Mouse (Mus musculus): ENCODE measurements around the gene Sema3g. TPM values are rescaled to one million over a fixed set of nuclear protein-coding genes. Genes with fewer than 3 reads are reported as not detected.

Sema3g gene
- polyA plus RNA-seq, 1 experiment from 2014 or later = 0.90 TPM

DNA sequence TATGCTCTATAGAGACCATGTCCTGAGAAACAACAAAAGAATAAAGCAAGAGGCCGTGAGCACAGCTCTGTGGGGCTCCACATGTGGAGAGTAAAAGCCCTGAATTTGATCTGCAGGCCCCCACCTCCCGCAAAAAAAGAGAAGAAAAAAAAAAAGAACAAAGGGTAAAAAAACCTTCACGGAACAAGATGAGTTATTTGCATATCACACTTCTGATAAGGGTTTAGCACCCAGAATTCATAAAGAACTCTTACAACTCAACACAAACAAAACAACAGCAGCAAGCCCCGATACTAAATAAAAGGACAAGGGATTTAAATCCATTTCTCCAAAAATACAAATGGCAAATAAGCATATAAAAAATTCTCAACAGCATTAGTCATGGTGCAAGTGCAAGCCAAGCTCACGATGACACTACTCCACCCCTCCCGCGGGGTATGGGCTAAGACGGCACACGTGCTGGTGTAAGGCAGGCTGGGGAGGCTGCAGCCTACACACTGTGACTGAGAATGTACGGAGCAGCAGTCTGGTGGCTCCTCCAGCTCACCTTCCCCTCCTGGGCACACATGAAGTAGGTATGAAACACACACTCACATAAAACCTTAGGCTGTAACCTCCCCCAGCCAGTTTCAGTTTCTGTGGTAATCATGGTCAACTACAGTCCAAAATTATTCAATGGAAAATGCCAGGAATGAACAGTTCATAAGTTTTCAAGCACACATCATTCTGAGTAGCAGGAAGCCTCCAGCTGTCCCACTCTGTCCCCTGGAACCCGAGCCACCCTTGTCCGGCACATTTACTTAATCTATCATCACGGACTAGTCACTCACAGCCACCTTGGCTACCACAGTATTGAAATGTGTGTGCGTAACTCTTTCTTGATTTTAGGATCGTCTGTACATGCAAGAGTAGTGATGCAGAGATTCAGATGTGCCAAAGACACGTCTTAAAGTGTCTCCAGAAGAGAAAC is 19.8 kb upstream of the Sema3g start:
- no peaks in the 10 kb centered on the region for H3K27me3 ChIP-seq
- 64% methylated on average over 16 of the region's 16 CpGs for WGBS
- H3K36me3 ChIP-seq = peaks cover 78% of the 10 kb centered on the region
- no peak overlapping the region for H3K4me3 ChIP-seq
- H3K4me2 ChIP-seq = no peak overlapping the region
- ATAC-seq (ENCODE audit: low FRiP score) = no peak
- peaks cover 25% of the 10 kb centered on the region for H3K4me1 ChIP-seq (replicated peaks)
- H3K9me3 ChIP-seq = no peaks in the 10 kb centered on the region
- H3K27ac ChIP-seq = no peak overlapping the region
- no peak overlapping the region for H3K9ac ChIP-seq

DNA sequence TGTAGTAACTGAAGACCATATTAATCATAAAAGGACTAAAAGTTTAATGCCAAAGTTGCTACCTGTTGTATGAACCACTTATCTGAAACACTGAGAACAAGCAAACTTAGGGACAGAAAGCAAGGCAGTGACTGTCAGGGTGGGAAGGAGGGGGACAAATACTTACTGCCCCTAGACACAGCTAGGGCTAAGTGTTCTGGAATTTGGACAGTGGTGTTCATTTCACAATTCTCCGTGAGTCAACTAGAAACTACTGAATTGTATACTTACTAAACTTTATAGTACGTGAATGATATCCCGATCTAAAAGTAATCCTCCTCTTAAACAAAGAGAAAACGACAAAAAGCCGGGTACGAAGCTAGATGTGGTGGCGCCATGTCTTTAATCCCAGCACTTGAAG is 18.1 kb upstream of the Sema3g start:
- H3K4me3 ChIP-seq = no peak overlapping the region
- no peaks in the 10 kb centered on the region for H3K27me3 ChIP-seq
- no peak overlapping the region for H3K4me2 ChIP-seq
- H3K27ac ChIP-seq = no peak overlapping the region
- H3K9me3 ChIP-seq = no peaks in the 10 kb centered on the region
- no peak for ATAC-seq (ENCODE audit: low FRiP score)
- WGBS = 95% methylated on average over 7 of the region's 7 CpGs
- peaks cover 34% of the 10 kb centered on the region for H3K4me1 ChIP-seq (replicated peaks)
- no peak overlapping the region for H3K9ac ChIP-seq
- peaks cover 77% of the 10 kb centered on the region for H3K36me3 ChIP-seq

DNA sequence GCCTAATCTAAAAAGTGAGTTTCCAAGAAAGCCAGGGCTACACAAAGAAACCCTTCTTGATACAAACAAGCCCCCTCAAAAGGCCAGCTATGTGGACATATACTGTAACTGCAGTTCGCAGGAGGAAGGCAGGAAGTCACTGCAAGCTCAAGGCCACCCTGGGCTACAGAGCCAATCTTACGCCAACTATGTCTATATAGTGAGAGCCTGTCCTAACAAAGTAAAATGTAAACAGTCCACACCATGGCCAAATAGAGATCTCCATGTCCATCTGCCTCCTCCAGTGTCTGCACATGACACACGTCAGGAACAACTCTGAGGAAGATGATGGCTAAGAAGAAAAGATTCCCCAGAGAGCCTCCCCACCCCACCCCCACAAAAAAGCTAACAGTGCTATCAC is 17.6 kb upstream of the Sema3g start:
- no peaks in the 10 kb centered on the region for H3K27me3 ChIP-seq
- peaks cover 37% of the 10 kb centered on the region for H3K4me1 ChIP-seq (replicated peaks)
- no peaks in the 10 kb centered on the region for H3K9me3 ChIP-seq
- no peak for ATAC-seq (ENCODE audit: low FRiP score)
- no peak overlapping the region for H3K9ac ChIP-seq
- peaks cover 73% of the 10 kb centered on the region for H3K36me3 ChIP-seq
- H3K27ac ChIP-seq = no peak overlapping the region
- 88% methylated on average over 3 of the region's 3 CpGs for WGBS
- no peak overlapping the region for H3K4me2 ChIP-seq
- no peak overlapping the region for H3K4me3 ChIP-seq

DNA sequence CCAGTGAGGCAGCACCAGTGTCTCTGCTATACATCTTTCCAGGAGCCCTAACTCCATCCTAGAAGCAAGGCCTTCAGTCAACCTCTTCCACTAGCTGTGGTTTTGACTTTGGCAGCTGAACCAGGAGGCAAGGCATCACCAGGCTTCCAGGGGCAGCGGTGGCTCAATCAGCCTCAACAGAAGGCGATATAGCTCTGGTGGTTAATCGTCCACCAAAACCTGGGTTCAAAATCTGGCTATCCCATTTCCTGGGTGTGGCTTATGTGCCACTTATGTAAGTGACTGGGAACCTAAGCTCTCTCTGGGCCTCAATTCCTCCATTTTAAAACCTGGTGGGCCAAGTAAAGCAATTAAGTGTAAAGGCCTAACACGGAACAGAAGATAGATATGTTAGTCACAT is 12.8 kb upstream of the Sema3g start:
- H3K9me3 ChIP-seq = no peaks in the 10 kb centered on the region
- peak overlapping the region; percentile 72 for H3K4me3 ChIP-seq
- peak overlapping the region; percentile 93 for H3K27ac ChIP-seq
- H3K4me2 ChIP-seq = peak overlapping the region; percentile 99
- peaks cover 3% of the 10 kb centered on the region; the same call in 1 of the 2 replicates for H3K27me3 ChIP-seq
- H3K4me1 ChIP-seq (replicated peaks) = peaks cover 36% of the 10 kb centered on the region
- peak overlapping the region; percentile 91 for H3K9ac ChIP-seq
- peaks cover 42% of the 10 kb centered on the region for H3K36me3 ChIP-seq
- WGBS = 80% methylated on average over 4 of the region's 4 CpGs
- ATAC-seq (ENCODE audit: low FRiP score) = no peak

DNA sequence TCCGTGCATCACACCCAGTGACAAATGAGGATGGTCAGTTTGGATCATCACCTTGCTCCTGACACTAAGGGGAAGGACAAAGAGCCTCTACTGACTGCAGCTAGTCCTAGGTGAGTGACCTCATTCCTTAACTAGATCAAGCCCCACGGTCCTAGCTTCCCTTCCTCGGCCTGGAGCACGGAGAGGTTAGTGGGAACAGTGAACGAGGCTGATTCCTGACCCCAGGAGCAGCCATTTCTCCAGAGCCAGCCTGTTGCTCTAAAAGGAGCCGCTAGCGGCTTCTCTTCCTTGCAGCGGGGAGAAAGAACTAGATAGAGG is 12.5 kb upstream of the Sema3g start:
- Histone ChIP-seq H3K9me3 (no peaks in the 10 kb centered on the region), H3K27me3 (peaks cover 3% of the 10 kb centered on the region; the same call in 1 of the 2 replicates), H3K4me3 (peak overlapping the region; percentile 72), H3K36me3 (peaks cover 38% of the 10 kb centered on the region), H3K4me1 (replicated peaks) (peaks cover 32% of the 10 kb centered on the region), H3K27ac (peak overlapping the region; percentile 93), H3K9ac (peak overlapping the region; percentile 91), H3K4me2 (peak overlapping the region; percentile 99)
- ATAC-seq (ENCODE audit: low FRiP score) = 0 out of 2 replicates have a peak, but pooled peaks have one; percentile 1
- 21% methylated on average over 8 of the region's 8 CpGs for WGBS

DNA sequence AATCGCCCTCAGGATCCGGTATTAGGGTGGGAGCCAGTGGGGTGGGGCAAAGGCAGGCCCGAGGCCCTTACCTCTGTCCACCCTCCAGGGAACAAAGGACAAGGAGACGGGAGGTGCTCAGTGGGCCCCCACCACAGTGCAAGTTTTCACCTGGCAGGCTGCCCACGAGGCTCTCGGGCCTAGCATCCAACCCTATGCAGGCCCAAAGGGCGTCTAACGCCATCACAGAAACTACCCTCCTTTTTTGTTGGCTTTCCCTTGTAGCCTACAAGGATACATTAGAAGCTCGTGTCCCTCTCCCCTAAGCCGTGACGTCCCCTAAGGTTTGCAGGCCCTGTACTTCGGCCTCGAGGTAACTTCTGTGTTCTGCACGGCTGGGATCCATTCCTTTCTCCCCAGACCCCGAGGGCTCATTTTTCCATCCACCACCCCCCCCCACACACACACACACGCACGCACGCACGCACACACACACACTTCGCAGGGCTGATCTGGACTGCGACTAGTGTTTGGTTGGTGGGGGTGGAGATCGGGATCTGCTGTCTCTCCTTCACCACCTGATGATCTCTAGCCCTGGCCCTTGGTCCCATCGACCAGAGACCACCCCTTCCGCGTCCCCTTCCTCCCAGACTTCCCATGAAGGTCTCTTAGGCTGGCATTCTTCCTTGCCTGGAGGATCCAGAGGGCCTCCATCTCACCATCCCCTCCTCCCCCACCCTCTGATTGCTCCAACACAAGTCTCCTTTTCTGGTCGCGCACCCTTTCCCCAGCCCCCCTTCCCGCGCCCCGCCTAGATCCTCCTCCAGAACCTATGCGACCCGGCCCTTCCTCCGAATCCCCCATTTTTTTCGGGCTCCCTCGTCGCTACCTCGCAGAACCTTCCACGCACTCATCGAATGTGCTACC is 11.8 kb upstream of the Sema3g start:
- Histone ChIP-seq H3K9ac (peak overlapping the region; percentile 91), H3K4me3 (peak overlapping the region; percentile 72), H3K4me2 (peak overlapping the region; percentile 99), H3K36me3 (peaks cover 32% of the 10 kb centered on the region), H3K9me3 (no peaks in the 10 kb centered on the region), H3K4me1 (replicated peaks) (peaks cover 30% of the 10 kb centered on the region), H3K27ac (peak overlapping the region; percentile 93), H3K27me3 (peaks cover 3% of the 10 kb centered on the region; the same call in 1 of the 2 replicates)
- peak; percentile 69 for ATAC-seq (ENCODE audit: low FRiP score)
- under 1% methylated on average over 39 of the region's 39 CpGs for WGBS

DNA sequence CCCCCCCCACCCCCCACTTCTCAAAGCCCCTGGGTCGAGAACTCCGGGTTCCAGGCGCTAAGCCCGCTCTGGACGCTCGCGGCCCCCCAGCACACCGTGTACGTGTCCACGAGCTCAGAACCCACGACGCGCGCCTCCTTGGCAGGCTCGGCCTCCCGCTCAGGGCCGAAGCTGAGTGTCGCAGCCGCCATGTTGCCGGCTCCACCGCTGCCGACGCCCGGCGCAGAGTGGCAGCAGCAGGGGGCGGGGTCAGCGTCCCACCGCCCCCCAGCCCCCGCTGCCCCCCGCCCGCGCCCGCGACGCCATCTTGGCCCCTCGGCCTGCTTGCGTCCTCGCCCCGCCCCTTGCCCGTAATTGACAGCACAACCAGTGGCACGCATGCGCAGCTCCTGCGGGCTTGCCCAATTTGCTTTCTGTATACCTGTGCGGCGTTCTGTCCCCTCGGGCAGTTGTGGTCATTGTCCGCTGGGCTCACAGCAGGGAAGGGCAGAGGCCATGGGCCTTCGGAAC is 11.1 kb upstream of the Sema3g start:
- Histone ChIP-seq H3K9me3 (no peaks in the 10 kb centered on the region), H3K9ac (peak overlapping the region; percentile 91), H3K36me3 (peaks cover 29% of the 10 kb centered on the region), H3K27ac (peak overlapping the region; percentile 93), H3K4me1 (replicated peaks) (peaks cover 27% of the 10 kb centered on the region), H3K4me3 (peak overlapping the region; percentile 72), H3K4me2 (peak overlapping the region; percentile 99), H3K27me3 (peaks cover 3% of the 10 kb centered on the region; the same call in 1 of the 2 replicates)
- peak; percentile 60 for ATAC-seq (ENCODE audit: low FRiP score)
- under 1% methylated on average over 48 of the region's 48 CpGs for WGBS

DNA sequence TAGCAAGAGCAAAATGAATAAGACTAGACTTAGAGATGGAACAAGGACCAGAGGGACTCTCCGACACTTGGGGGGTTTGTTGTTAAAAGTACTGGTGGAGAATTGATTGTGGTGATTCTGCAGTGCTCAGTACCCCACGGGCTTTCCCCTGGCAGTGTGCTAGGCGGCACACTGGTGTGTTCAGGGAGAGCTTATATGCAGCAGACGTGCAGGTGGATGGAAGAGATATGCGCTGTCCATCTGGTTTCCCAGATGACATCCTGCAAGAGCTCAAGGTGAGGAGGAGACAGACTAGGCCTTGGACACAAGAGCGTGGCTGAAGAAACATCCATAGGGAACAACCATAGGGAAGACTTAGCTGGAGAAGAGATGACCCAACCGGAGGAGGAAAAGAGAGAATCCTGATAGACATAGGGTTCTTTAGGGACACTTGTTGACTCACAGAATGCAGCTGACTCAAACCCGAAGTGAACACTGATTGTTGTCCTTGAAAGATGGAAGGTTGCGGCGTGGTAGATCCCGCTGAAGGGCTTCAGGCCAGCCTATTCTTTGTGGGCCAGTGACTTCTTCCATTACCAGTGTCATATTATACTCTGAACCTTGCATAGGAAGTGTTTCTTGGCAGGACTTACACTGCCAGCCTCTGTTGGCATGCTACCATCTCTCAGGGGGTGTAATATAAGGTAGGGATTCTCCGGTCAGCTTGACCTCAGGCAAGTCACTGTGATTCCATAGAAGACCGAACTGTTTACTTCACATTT is 10.4 kb upstream of the Sema3g start:
- Histone ChIP-seq H3K9ac (peak overlapping the region; percentile 91), H3K27me3 (peaks cover 3% of the 10 kb centered on the region; the same call in 1 of the 2 replicates), H3K9me3 (no peaks in the 10 kb centered on the region), H3K36me3 (peaks cover 21% of the 10 kb centered on the region), H3K27ac (peak overlapping the region; percentile 93), H3K4me2 (peak overlapping the region; percentile 99), H3K4me3 (peak overlapping the region; percentile 72), H3K4me1 (replicated peaks) (peaks cover 27% of the 10 kb centered on the region)
- 78% methylated on average over 13 of the region's 13 CpGs for WGBS
- peak; percentile 47 for ATAC-seq (ENCODE audit: low FRiP score)

DNA sequence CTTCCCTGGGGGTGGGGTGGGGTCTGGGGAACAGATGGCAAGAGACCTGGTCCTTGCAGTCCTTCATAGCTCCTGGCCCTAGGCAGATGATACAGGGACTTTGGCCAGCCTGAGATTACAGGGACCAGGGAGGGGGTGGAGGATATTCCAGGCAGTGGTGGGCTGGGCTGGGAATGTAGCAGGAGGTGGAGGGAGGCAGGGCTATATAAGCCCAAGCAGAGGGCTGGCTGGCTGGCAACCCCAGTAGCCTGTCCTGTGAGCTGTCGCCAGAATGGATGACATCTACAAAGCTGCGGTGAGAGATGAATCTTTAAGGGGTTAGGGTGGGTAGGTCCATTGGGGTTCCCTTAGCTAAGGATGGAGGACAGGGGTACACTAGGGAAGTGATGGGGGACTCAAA is 9.6 kb upstream of the Sema3g start, which contains the start of gene Tnnc1:
TSS of gene Tnnc1 (plus strand) at position 229 of the 400 bp plus-strand sequence.
- Histone ChIP-seq H3K4me1 (replicated peaks) (peaks cover 27% of the 10 kb centered on the region), H3K36me3 (peaks cover 13% of the 10 kb centered on the region), H3K9me3 (no peaks in the 10 kb centered on the region), H3K4me2 (peak within 1 kb of the TSS; percentile 99), H3K9ac (peak within 1 kb of the TSS; percentile 91), H3K4me3 (peak within 1 kb of the TSS; percentile 72), H3K27ac (peak within 1 kb of the TSS; percentile 93), H3K27me3 (peaks cover 3% of the 10 kb centered on the region; the same call in 1 of the 2 replicates)
- 88% methylated on average over 2 of the region's 2 CpGs for WGBS
- no peak for ATAC-seq (ENCODE audit: low FRiP score)

DNA sequence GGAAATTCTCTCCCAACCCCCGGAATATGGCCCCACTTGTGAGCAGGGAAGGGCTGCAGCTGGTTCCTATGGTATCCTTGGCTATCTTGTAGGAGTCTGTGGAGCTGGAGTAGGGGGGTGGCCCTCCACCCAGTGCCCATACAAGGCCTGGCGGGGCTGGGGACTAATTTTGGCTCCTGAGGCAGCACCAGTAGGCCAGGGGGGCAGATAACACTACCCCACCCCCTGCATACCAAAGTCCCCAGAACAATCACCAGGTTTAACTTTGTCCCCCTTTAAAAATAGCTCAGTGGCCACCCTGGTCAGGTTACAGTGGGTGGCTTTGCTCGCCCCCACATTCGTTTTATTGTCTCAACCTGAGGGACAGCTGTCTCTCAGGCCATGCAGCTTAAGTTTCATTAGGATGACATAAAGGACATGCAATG is 8.5 kb upstream of the Sema3g start:
- H3K9me3 ChIP-seq = no peaks in the 10 kb centered on the region
- H3K9ac ChIP-seq = no peak overlapping the region
- no peak for ATAC-seq (ENCODE audit: low FRiP score)
- peaks cover 3% of the 10 kb centered on the region; the same call in 1 of the 2 replicates for H3K27me3 ChIP-seq
- 87% methylated on average over 4 of the region's 4 CpGs for WGBS
- H3K36me3 ChIP-seq = peaks cover 3% of the 10 kb centered on the region
- H3K27ac ChIP-seq = no peak overlapping the region
- no peak overlapping the region for H3K4me3 ChIP-seq
- peaks cover 23% of the 10 kb centered on the region for H3K4me1 ChIP-seq (replicated peaks)
- H3K4me2 ChIP-seq = no peak overlapping the region

DNA sequence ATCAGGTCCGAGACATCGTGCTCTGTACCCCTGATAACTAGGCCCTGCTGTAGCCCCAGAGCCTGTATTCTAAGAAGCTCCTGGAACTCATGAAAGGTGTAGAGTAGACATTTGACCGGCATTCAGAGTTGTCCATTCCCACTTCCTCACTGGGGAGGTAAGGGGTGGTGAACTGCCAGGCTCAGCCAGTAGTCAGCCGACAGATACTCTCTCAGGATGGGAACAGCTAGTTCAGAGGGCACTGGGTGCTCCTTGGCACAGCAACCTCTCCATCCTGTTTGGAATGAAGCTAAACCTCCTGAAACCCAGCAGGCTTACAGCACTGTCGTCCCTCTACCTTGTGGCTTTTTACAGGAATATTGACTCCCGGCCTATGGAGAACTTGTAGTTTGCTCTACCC is 5.8 kb upstream of the Sema3g start:
- 90% methylated on average over 6 of the region's 6 CpGs for WGBS
- Histone ChIP-seq H3K27ac (no peak overlapping the region), H3K9ac (no peak overlapping the region), H3K27me3 (peaks cover 8% of the 10 kb centered on the region; the same call in 1 of the 2 replicates), H3K36me3 (no peaks in the 10 kb centered on the region), H3K9me3 (no peaks in the 10 kb centered on the region), H3K4me2 (no peak overlapping the region), H3K4me3 (no peak overlapping the region), H3K4me1 (replicated peaks) (peaks cover 16% of the 10 kb centered on the region)
- no peak for ATAC-seq (ENCODE audit: low FRiP score)
